Mouse (Mus musculus) kidney, embryonic 15.5 days (tissue): ENCODE data around the gene Alg11. TPM values are rescaled to one million over a fixed set of nuclear protein-coding genes. Genes with fewer than 3 reads are reported as not detected.

Source experiments
- ATAC-seq: fragments of 200-750 bp; cut with Nextera tagmentation; replicated peaks from 2 replicates; pipeline ENCODE4 v1.8.0; 2017; ENCODE audit warnings: moderate TSS enrichment; ENCODE audit not compliant: low FRiP score
- H3K27ac ChIP-seq: fragments of 300-500 bp; sonication (generic); 2 replicates; pipeline ENCODE4 v1.5.1; 2015; ENCODE audit warnings: mild to moderate bottlenecking, inconsistent platforms
- H3K27me3 ChIP-seq: fragments of 300-500 bp; sonication (generic); 2 replicates; pipeline ENCODE4 v1.6.1; 2015; ENCODE audit warnings: inconsistent platforms
- H3K36me3 ChIP-seq: fragments of 300-500 bp; sonication (generic); 2 replicates; pipeline ENCODE4 v1.6.1; 2015; ENCODE audit warnings: inconsistent platforms
- H3K4me1 ChIP-seq: fragments of 300-500 bp; sonication (generic); 2 replicates; pipeline ENCODE4 v1.6.1; 2015; ENCODE audit warnings: inconsistent platforms
- H3K4me2 ChIP-seq: fragments of 300-500 bp; sonication (generic); 2 replicates; pipeline ENCODE4 v1.6.1; 2015; ENCODE audit warnings: moderate library complexity, mild to moderate bottlenecking, inconsistent platforms
- H3K4me3 ChIP-seq: fragments of 300-500 bp; sonication (generic); replicated peaks from 2 replicates; pipeline ENCODE4 v1.5.1; 2015; ENCODE audit warnings: mild to moderate bottlenecking, inconsistent platforms
- H3K9ac ChIP-seq: fragments of 300-500 bp; sonication (generic); 2 replicates; pipeline ENCODE4 v1.6.1; 2015; ENCODE audit warnings: mild to moderate bottlenecking, inconsistent platforms
- H3K9me3 ChIP-seq: fragments of 300-500 bp; sonication (generic); replicated peaks from 2 replicates; pipeline ENCODE4 v1.6.1; 2016; ENCODE audit warnings: inconsistent platforms
- WGBS: fragments of 180-500 bp; shearing (Covaris S2); methylation state at CpG from one replicate; pipeline ENCODE4 v1.1.7; 2015; ENCODE audit warnings: mixed read lengths; 5-methylcytosine and 5-hydroxymethylcytosine counted together
- polyA plus RNA-seq: library from polyadenylated mRNA; unstranded; fragments of >200 nt; fragmentation: Nextera tagmentation; extraction: Ambion mirVana; gene quantifications from 2 replicates; pipeline ENCODE4 v1.2.1, GENCODE M21; 2015

Alg11 gene
- polyA plus RNA-seq, 1 experiment from 2014 or later, result 36.2 TPM

- 80% methylated on average over 3 of the region's 3 CpGs for WGBS
- no peak for ATAC-seq
- Histone ChIP-seq H3K9ac (no peak overlapping the region), H3K4me3 (no peak overlapping the region), H3K9me3 (no peaks in the 10 kb centered on the region), H3K27ac (no peak overlapping the region), H3K27me3 (peaks cover 9% of the 10 kb centered on the region; the same call in 1 of the 2 replicates), H3K36me3 (no peaks in the 10 kb centered on the region), H3K4me2 (no peak overlapping the region), H3K4me1 (peaks cover 3% of the 10 kb centered on the region; the same call in 1 of the 2 replicates)
Observed at GRCm38 (mm10) chr8:22042515-22042914, 18.0 kb upstream of the Alg11 start.

- Histone ChIP-seq H3K4me1 (peaks cover 3% of the 10 kb centered on the region; the same call in 1 of the 2 replicates), H3K27me3 (peaks cover 9% of the 10 kb centered on the region; the same call in 1 of the 2 replicates), H3K27ac (no peak overlapping the region), H3K9me3 (no peaks in the 10 kb centered on the region), H3K9ac (no peak overlapping the region), H3K4me2 (no peak overlapping the region), H3K36me3 (no peaks in the 10 kb centered on the region), H3K4me3 (no peak overlapping the region)
- 31% methylated on average over 12 of the region's 12 CpGs for WGBS
- no peak for ATAC-seq
Observed at GRCm38 (mm10) chr8:22043706-22044105, 16.8 kb upstream of the Alg11 start.

GRCm38 (mm10) chr8:22047699-22048464 lies 12.6 kb upstream of the Alg11 start:
- H3K27ac ChIP-seq, result no peak overlapping the region
- WGBS, result 52% methylated on average over 2 of the region's 2 CpGs
- no peak overlapping the region for H3K9ac ChIP-seq
- H3K4me1 ChIP-seq, result no peaks in the 10 kb centered on the region
- no peak overlapping the region for H3K4me2 ChIP-seq
- no peak overlapping the region for H3K4me3 ChIP-seq
- no peaks in the 10 kb centered on the region for H3K27me3 ChIP-seq
- H3K9me3 ChIP-seq, result no peaks in the 10 kb centered on the region
- H3K36me3 ChIP-seq, result no peaks in the 10 kb centered on the region
- ATAC-seq, result peak; percentile 56; the same call in 1 of the 2 replicates

GRCm38 (mm10) chr8:22054674-22055491 lies 5.6 kb upstream of the Alg11 start:
- no peaks in the 10 kb centered on the region for H3K9me3 ChIP-seq
- H3K27ac ChIP-seq, result no peak overlapping the region
- H3K4me1 ChIP-seq, result peaks cover 5% of the 10 kb centered on the region; the same call in 1 of the 2 replicates
- no peak for ATAC-seq
- peaks cover 31% of the 10 kb centered on the region for H3K27me3 ChIP-seq
- 83% methylated on average over 12 of the region's 12 CpGs for WGBS
- H3K4me2 ChIP-seq, result no peak overlapping the region
- H3K9ac ChIP-seq, result no peak overlapping the region
- no peak overlapping the region for H3K4me3 ChIP-seq
- no peaks in the 10 kb centered on the region for H3K36me3 ChIP-seq

GRCm38 (mm10) chr8:22055492-22055877 lies 5.0 kb upstream of the Alg11 start:
- WGBS, result 96% methylated on average over 2 of the region's 2 CpGs
- no peak overlapping the region for H3K4me3 ChIP-seq
- H3K4me2 ChIP-seq, result no peak overlapping the region
- no peak overlapping the region for H3K9ac ChIP-seq
- ATAC-seq, result no peak
- H3K9me3 ChIP-seq, result no peaks in the 10 kb centered on the region
- peaks cover 33% of the 10 kb centered on the region for H3K27me3 ChIP-seq
- H3K4me1 ChIP-seq, result peaks cover 6% of the 10 kb centered on the region; the same call in 1 of the 2 replicates
- no peaks in the 10 kb centered on the region for H3K36me3 ChIP-seq
- no peak overlapping the region for H3K27ac ChIP-seq

- H3K4me3 ChIP-seq, result no peak overlapping the region
- ATAC-seq, result no peak
- no peaks in the 10 kb centered on the region for H3K36me3 ChIP-seq
- H3K4me1 ChIP-seq, result peaks cover 11% of the 10 kb centered on the region; the same call in 1 of the 2 replicates
- no peak overlapping the region for H3K27ac ChIP-seq
- no peaks in the 10 kb centered on the region for H3K9me3 ChIP-seq
- 67% methylated on average over 3 of the region's 3 CpGs for WGBS
- no peak overlapping the region for H3K9ac ChIP-seq
- H3K27me3 ChIP-seq, result peaks cover 33% of the 10 kb centered on the region
- H3K4me2 ChIP-seq, result no peak overlapping the region
Observed at GRCm38 (mm10) chr8:22056850-22057249, 3.7 kb upstream of the Alg11 start.

GRCm38 (mm10) chr8:22058368-22058767 lies 2.2 kb upstream of the Alg11 start:
- no peak for ATAC-seq
- H3K36me3 ChIP-seq, result peaks cover 10% of the 10 kb centered on the region
- 80% methylated on average over 9 of the region's 9 CpGs for WGBS
- peaks cover 33% of the 10 kb centered on the region for H3K27me3 ChIP-seq
- no peaks in the 10 kb centered on the region for H3K9me3 ChIP-seq
- H3K4me3 ChIP-seq, result no peak overlapping the region
- no peak overlapping the region for H3K9ac ChIP-seq
- H3K4me1 ChIP-seq, result peaks cover 11% of the 10 kb centered on the region; the same call in 1 of the 2 replicates
- H3K4me2 ChIP-seq, result no peak overlapping the region
- no peak overlapping the region for H3K27ac ChIP-seq

GRCm38 (mm10) chr8:22059153-22059738 lies 1.3 kb upstream of the Alg11 start:
- 45% methylated on average over 11 of the region's 11 CpGs for WGBS
- Histone ChIP-seq H3K9ac (peak overlapping the region; percentile 58), H3K4me3 (peak overlapping the region; percentile 66), H3K4me1 (peaks cover 11% of the 10 kb centered on the region; the same call in 1 of the 2 replicates), H3K4me2 (peak overlapping the region; percentile 93), H3K27me3 (peaks cover 33% of the 10 kb centered on the region), H3K36me3 (peaks cover 19% of the 10 kb centered on the region), H3K9me3 (no peaks in the 10 kb centered on the region), H3K27ac (no peak overlapping the region)
- ATAC-seq, result no peak

- Histone ChIP-seq H3K9ac (peak within 1 kb of the TSS; percentile 58), H3K4me2 (peak within 1 kb of the TSS; percentile 93), H3K4me3 (peak within 1 kb of the TSS; percentile 66), H3K9me3 (no peaks in the 10 kb centered on the region), H3K36me3 (peaks cover 26% of the 10 kb centered on the region), H3K27ac (no peak within 1 kb of the TSS), H3K4me1 (peaks cover 11% of the 10 kb centered on the region; the same call in 1 of the 2 replicates), H3K27me3 (peaks cover 33% of the 10 kb centered on the region)
- ATAC-seq, result peak; percentile 91
- under 1% methylated on average over 40 of the region's 46 CpGs for WGBS
Observed at GRCm38 (mm10) chr8:22059821-22060445, 588 bp upstream of the Alg11 start, which contains the start of gene Atp7b. Atp7b (minus strand) TSS chr8:22060305.

- Histone ChIP-seq H3K27me3 (peaks cover 33% of the 10 kb centered on the region), H3K9me3 (peaks cover 4% of the 10 kb centered on the region; the same call in 1 of the 2 replicates), H3K9ac (peak overlapping the region; percentile 44; the same call in 1 of the 2 replicates), H3K27ac (no peak overlapping the region), H3K36me3 (peaks cover 38% of the 10 kb centered on the region), H3K4me3 (peak overlapping the region; percentile 66), H3K4me1 (peaks cover 11% of the 10 kb centered on the region; the same call in 1 of the 2 replicates), H3K4me2 (peak overlapping the region; percentile 93)
- no peak for ATAC-seq
- 9% methylated on average over 3 of the region's 3 CpGs for WGBS
Observed at GRCm38 (mm10) chr8:22061126-22061525, 605 bp downstream of the Alg11 start.

GRCm38 (mm10) chr8:22079313-22080007 lies 18.9 kb downstream of the Alg11 start:
- H3K27ac ChIP-seq, result no peak overlapping the region
- H3K4me1 ChIP-seq, result no peaks in the 10 kb centered on the region
- no peak overlapping the region for H3K4me3 ChIP-seq
- no peaks in the 10 kb centered on the region for H3K27me3 ChIP-seq
- H3K9me3 ChIP-seq, result no peaks in the 10 kb centered on the region
- H3K9ac ChIP-seq, result no peak overlapping the region
- H3K4me2 ChIP-seq, result no peak overlapping the region
- no peak for ATAC-seq
- H3K36me3 ChIP-seq, result no peaks in the 10 kb centered on the region
- WGBS, result 83% methylated on average over 9 of the region's 9 CpGs
